Mouse (Mus musculus) forebrain, embryonic 10.5 days (tissue): Measurements from ENCODE around the gene Hes5. TPM values are rescaled to one million over a fixed set of nuclear protein-coding genes. Genes with fewer than 3 reads are reported as not detected.

Source experiments
- DNase-seq: peaks from one replicate; pipeline ENCODE4 v3.0.0-alpha.2; 2017; ENCODE audit warnings: low spot score; ENCODE audit errors: extremely low spot score
- H3K27ac ChIP-seq: fragments of 300-500 bp; sonication (generic); 2 replicates; pipeline ENCODE4 v1.5.1; 2016; ENCODE audit warnings: mild to moderate bottlenecking
- H3K27me3 ChIP-seq: fragments of 300-500 bp; sonication (generic); 2 replicates; pipeline ENCODE4 v1.6.1; 2016; ENCODE audit warnings: mild to moderate bottlenecking; ENCODE audit not compliant: poor library complexity, severe bottlenecking
- H3K36me3 ChIP-seq: fragments of 300-500 bp; sonication (generic); replicated peaks from 2 replicates; pipeline ENCODE4 v1.6.1; 2016; ENCODE audit warnings: mild to moderate bottlenecking, moderate library complexity
- H3K4me1 ChIP-seq: fragments of 300-500 bp; sonication (generic); 2 replicates; pipeline ENCODE4 v1.6.1; 2016
- H3K4me3 ChIP-seq: fragments of 300-500 bp; sonication (generic); 2 replicates; pipeline ENCODE4 v1.5.1; 2016; ENCODE audit warnings: mild to moderate bottlenecking, moderate library complexity
- H3K9me3 ChIP-seq: fragments of 300-500 bp; sonication (generic); 2 replicates; pipeline ENCODE4 v1.6.1; 2016; ENCODE audit warnings: mild to moderate bottlenecking, moderate library complexity
- WGBS: fragments of 180-500 bp; shearing (Covaris S2); methylation state at CpG from one replicate; pipeline ENCODE4 v1.1.7; 2016; 5-methylcytosine and 5-hydroxymethylcytosine counted together
- polyA plus RNA-seq: library from polyadenylated mRNA; unstranded; fragments of >200 nt; fragmentation: Nextera tagmentation; extraction: Ambion mirVana; gene quantifications from 2 replicates; pipeline ENCODE4 v1.2.1, GENCODE M21; 2016

Hes5 gene
- polyA plus RNA-seq, 1 experiment from 2014 or later = 295 TPM

DNA sequence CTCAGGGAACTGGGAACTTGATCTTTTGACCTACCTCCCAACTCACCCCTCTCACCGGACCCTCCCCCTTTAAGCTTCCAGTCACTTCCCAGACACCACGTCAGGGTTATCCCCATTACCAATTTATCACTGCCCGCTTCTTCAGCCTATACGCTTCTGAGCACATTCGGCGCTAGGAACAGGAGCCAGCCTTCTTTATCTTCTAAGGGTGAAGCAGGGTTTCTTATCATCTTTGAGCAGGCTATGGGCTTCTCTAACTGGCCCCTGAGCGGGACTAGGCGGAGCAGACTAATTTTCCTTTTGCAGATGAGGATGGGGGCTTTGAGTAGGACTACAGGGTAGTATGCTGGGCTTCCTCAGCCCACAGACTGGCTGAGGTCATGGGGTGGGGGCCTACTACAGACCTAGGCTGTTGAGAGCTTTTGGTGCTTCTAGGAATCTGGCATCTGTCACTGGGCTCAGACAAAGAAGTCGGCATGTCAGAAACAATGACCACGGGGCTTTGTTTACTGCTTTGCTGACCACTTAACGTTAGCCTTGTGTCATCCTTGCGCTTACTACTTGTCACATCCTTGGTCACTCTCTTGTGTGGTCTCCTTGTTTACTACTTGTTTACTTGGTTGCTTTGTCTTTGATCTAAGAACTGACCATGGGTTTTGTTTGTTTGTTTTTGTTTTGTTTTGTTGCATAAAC, 32.2 kb upstream of the Hes5 start, which contains the start of gene Tnfrsf14:
Gene Tnfrsf14 (minus strand): TSS at position 169 of the 693 bp plus-strand sequence.
- H3K4me1 ChIP-seq = peaks cover 31% of the 10 kb centered on the region
- WGBS = 65% methylated on average over 12 of the region's 12 CpGs
- peak within 1 kb of the TSS; percentile 16; the same call in 1 of the 2 replicates for H3K4me3 ChIP-seq
- peak within 1 kb of the TSS; percentile 79 for H3K27ac ChIP-seq
- DNase-seq = no peak
- 0 out of 2 replicates have a peak, but pooled peaks cover 3% of the 10 kb centered on the region for H3K9me3 ChIP-seq
- H3K27me3 ChIP-seq = no peaks in the 10 kb centered on the region
- no peaks in the 10 kb centered on the region for H3K36me3 ChIP-seq

DNA sequence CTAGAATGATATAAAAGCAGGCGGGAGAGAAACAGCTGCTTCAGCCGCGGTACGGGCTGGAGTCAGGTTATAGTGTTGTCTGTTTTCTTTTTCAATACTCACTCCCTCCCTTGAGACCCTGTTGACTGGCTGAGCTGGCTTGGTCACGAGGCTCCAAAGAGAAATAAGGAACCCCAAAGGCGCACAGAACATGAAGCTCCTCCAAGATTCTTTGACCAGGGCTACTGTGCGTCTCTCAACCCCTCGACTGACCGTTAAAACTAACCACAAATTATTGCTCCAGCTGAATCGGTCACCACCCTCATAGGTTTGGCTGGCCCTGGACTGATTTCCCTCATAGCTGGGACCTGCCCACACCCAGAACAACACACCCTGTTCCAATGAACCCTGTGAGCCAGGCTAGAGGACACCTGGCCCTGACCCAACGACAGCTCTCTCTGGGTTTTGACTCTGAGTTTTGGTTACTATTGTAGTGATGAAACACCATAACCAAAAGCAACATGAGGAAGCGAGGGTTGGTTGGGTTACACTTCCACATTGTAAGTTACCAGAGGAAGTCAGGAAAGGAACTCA, 31.5 kb upstream of the Hes5 start:
- Histone ChIP-seq H3K4me3 (no peak overlapping the region), H3K9me3 (0 out of 2 replicates have a peak, but pooled peaks cover under 1% of the 10 kb centered on the region), H3K36me3 (no peaks in the 10 kb centered on the region), H3K4me1 (peaks cover 35% of the 10 kb centered on the region), H3K27me3 (peaks cover 5% of the 10 kb centered on the region; the same call in 1 of the 2 replicates), H3K27ac (peak overlapping the region; percentile 79)
- no peak for DNase-seq
- WGBS = 89% methylated on average over 12 of the region's 12 CpGs

DNA sequence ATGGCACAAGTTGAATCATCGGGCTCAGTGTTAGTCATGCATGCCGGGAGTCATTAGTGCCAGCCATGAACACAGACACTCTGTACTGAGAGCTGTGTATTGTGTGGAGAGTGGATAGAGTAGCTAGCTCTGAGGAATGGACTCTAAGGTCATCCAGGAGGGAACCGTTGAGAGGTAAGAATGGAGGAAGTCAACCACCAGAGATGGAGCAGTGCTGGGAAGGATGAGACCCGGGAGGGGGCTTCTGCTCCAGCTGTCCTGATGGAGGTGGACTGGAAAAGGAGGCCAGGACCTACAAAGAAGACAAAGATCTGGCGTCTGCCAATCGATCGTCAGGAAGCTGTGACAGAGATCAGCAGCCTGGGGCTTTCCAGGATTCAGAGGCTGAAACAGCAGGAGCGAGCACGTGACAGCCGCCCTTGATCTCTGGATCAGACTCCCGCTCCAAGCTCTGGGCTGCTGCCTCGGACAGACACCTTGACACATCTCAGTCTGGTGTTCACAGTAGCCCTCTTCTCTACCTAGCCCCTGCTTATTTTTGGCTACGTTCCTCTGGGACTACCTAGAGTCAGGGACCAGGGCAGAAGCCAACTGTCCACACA, 27.3 kb upstream of the Hes5 start:
- no peak for DNase-seq
- Histone ChIP-seq H3K27me3 (peaks cover 8% of the 10 kb centered on the region; the same call in 1 of the 2 replicates), H3K4me3 (no peak overlapping the region), H3K4me1 (peaks cover 31% of the 10 kb centered on the region), H3K27ac (no peak overlapping the region), H3K9me3 (no peaks in the 10 kb centered on the region), H3K36me3 (no peaks in the 10 kb centered on the region)
- 65% methylated on average over 13 of the region's 13 CpGs for WGBS

DNA sequence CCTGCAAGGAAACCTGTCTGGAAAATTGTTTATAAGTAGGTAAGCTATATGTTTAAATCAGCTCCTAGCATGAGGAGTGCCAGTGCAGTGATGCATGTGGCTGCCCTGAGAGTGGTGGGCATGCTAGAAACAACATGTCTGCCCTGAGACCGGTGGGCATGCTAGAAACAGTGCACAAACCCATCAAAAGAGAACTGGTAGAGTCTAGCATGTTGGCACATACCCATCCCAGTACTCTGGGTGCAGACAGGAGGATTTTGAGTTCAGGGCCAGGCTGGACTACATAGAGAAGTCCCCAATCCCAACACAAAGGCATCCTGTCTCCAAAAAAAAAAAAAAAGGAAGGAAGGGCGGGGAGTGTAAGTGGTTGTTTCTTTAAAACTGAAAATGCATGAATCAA, 25.9 kb upstream of the Hes5 start:
- WGBS = 93% methylated on average over 2 of the region's 2 CpGs
- H3K36me3 ChIP-seq = no peaks in the 10 kb centered on the region
- peaks cover 24% of the 10 kb centered on the region for H3K4me1 ChIP-seq
- H3K4me3 ChIP-seq = no peak overlapping the region
- no peak overlapping the region for H3K27ac ChIP-seq
- DNase-seq = no peak
- H3K27me3 ChIP-seq = peaks cover 8% of the 10 kb centered on the region; the same call in 1 of the 2 replicates
- no peaks in the 10 kb centered on the region for H3K9me3 ChIP-seq

DNA sequence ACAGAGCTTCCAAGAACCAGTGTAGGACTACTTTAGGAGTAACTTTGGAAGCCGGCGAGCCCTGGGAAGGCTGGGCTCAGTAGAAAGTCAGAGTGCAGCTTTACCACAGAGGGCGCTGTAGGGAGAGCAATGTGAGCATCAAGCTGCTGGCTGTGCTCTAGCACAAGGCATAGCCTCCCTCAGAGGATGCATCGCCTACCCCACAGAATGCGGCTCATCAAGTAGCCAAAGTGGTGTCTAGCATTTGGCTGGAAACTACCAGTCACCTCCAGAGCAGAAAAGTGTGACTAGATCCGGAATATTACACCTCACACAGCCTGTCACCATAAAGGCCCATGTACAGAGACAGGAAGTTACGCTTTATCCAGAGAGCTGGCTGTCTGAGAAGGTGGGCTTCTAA, 24.9 kb upstream of the Hes5 start:
- 0 out of 2 replicates have a peak overlapping the region, but pooled peaks have one; percentile 7 for H3K27ac ChIP-seq
- no peaks in the 10 kb centered on the region for H3K9me3 ChIP-seq
- 81% methylated on average over 7 of the region's 7 CpGs for WGBS
- DNase-seq = no peak
- H3K36me3 ChIP-seq = no peaks in the 10 kb centered on the region
- H3K4me3 ChIP-seq = no peak overlapping the region
- peaks cover 8% of the 10 kb centered on the region; the same call in 1 of the 2 replicates for H3K27me3 ChIP-seq
- H3K4me1 ChIP-seq = peaks cover 24% of the 10 kb centered on the region

DNA sequence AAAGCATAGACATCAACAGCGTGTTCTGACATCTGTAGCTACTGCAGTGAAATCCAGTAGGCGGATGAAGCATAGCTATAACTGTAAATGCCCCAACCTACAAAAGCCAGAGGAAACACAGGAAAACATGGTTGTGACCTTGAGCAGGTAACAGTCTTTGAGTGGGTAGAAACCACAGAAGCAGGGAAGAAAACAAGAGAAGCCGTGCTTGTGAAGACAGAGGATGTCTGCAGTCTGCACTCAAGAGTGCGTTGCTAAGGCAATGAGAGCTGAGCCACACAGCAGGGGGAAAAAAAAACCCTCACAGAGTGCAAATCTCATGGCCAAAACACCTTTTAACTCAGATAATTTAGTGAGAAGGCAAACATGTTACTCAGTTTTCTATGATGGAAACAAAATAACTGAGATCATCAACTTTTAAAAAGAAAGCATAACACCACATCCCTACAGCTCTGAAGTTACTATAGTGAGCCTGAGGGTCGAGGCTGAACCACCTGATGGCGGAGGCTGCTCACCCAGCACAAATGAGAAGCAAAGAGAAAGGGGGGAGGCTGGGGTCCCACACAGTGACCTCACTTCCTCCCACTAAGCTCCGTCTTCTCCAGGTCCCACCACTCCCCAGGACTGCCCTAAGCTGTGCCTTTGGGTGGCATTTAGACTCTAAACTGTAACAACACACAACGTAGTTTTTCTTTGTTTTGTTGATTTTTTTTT, 24.0 kb upstream of the Hes5 start:
- Histone ChIP-seq H3K27ac (peak overlapping the region; percentile 7; the same call in 1 of the 2 replicates), H3K36me3 (no peaks in the 10 kb centered on the region), H3K4me3 (no peak overlapping the region), H3K9me3 (no peaks in the 10 kb centered on the region), H3K4me1 (peaks cover 24% of the 10 kb centered on the region), H3K27me3 (peaks cover 8% of the 10 kb centered on the region; the same call in 1 of the 2 replicates)
- no peak for DNase-seq
- 60% methylated on average over 8 of the region's 8 CpGs for WGBS

DNA sequence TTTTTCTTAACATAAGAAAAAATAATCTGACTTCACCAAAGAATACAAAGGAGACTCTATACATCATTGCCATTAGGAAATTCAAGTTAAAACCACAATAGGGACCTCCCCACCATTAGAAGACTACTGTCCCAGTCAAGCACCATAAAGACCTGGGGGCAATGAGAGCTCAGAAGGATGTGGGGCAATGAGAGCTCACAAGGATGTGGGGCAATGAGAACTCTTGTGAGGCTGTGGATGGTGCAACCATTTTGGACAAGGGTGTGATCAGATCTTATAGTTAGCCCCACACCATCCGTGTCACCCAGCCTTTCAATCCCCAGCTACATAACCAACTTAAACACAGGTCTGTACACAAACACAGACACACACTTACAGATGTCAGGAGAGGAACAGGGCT, 23.0 kb upstream of the Hes5 start:
- Histone ChIP-seq H3K9me3 (no peaks in the 10 kb centered on the region), H3K27me3 (peaks cover 8% of the 10 kb centered on the region; the same call in 1 of the 2 replicates), H3K27ac (no peak overlapping the region), H3K4me1 (peaks cover 24% of the 10 kb centered on the region), H3K4me3 (no peak overlapping the region), H3K36me3 (no peaks in the 10 kb centered on the region)
- DNase-seq = no peak
- WGBS = 77% methylated on average over 1 of the region's 1 CpGs

DNA sequence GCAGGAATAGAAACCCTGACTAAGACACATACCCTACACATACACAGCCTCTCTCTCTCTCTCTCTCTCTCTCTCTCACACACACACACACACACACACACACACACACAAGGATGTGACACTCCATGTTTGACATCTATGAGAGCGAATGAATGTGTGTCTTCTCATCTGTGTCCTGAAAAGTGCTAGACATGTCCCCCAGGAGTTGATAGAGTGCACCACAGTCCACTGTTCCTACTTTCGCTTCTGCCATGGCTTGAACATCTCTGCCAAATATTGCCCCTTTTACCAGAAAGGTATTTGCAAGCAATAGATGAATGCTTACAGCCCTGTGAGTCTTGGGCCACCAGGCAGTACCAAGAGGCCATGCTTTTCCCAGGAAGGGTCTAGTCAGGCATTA, 20.6 kb upstream of the Hes5 start:
- no peak overlapping the region for H3K4me3 ChIP-seq
- H3K27me3 ChIP-seq = no peaks in the 10 kb centered on the region
- no peaks in the 10 kb centered on the region for H3K36me3 ChIP-seq
- no peaks in the 10 kb centered on the region for H3K9me3 ChIP-seq
- DNase-seq = no peak
- H3K4me1 ChIP-seq = peaks cover 26% of the 10 kb centered on the region
- 93% methylated on average over 2 of the region's 2 CpGs for WGBS
- no peak overlapping the region for H3K27ac ChIP-seq

DNA sequence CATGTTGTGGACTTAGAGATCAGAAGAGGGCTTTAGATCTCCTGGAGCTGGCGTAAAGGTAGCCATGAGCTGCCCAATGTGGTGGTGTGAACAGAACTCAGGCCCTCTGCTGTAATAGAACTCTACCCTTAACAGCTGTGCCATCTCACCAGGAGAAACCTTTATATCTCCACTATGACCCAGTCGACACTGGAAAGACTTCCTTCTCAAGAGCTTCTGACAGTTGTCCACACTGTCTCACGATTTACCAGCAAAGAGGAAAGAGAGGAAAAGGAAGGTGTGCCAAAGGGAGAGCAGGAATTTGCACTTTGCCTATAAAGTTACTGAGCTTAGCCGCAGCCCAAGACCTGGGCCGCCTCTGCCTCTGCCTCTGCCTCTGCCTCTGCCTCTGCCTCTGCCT, 18.9 kb upstream of the Hes5 start:
- 90% methylated on average over 5 of the region's 5 CpGs for WGBS
- DNase-seq = no peak
- H3K9me3 ChIP-seq = no peaks in the 10 kb centered on the region
- no peaks in the 10 kb centered on the region for H3K36me3 ChIP-seq
- H3K4me3 ChIP-seq = no peak overlapping the region
- peaks cover 31% of the 10 kb centered on the region for H3K4me1 ChIP-seq
- H3K27me3 ChIP-seq = no peaks in the 10 kb centered on the region
- H3K27ac ChIP-seq = no peak overlapping the region

DNA sequence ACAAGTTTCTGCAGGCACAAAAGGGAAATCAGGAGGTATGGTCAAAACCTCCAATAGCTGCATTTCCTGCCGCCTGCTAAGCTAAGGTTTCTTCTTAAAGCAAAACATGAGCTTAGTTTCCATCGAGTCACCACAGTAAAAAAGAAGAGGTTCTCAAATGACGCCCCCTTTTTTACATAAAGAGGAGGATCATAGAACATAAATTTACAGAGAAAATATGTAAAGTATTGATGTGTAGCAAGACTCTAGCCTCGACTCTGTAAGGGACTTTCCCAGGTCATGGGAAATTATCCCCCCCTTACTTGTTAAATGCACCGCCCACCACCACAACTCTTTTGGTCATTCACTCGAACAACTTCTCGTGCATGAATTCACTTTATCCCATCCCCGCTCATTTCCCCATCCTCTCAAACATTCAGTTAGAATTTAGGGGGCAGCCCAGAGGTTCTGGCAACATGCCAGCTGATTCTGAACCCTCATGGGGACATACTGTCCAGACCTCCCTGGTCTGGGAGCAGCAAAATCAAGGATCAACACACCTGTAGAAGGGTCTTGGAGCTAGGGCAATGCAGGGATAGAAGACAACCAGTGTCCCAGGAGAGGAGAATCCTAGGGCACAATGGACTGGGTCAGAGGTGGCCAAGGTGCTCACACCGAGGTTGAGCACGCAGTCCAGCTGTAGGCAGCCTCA, 17.9 kb upstream of the Hes5 start:
- H3K36me3 ChIP-seq = no peaks in the 10 kb centered on the region
- H3K27me3 ChIP-seq = no peaks in the 10 kb centered on the region
- DNase-seq = no peak
- 90% methylated on average over 10 of the region's 10 CpGs for WGBS
- peaks cover 38% of the 10 kb centered on the region for H3K4me1 ChIP-seq
- H3K4me3 ChIP-seq = no peak overlapping the region
- no peak overlapping the region for H3K27ac ChIP-seq
- H3K9me3 ChIP-seq = no peaks in the 10 kb centered on the region

DNA sequence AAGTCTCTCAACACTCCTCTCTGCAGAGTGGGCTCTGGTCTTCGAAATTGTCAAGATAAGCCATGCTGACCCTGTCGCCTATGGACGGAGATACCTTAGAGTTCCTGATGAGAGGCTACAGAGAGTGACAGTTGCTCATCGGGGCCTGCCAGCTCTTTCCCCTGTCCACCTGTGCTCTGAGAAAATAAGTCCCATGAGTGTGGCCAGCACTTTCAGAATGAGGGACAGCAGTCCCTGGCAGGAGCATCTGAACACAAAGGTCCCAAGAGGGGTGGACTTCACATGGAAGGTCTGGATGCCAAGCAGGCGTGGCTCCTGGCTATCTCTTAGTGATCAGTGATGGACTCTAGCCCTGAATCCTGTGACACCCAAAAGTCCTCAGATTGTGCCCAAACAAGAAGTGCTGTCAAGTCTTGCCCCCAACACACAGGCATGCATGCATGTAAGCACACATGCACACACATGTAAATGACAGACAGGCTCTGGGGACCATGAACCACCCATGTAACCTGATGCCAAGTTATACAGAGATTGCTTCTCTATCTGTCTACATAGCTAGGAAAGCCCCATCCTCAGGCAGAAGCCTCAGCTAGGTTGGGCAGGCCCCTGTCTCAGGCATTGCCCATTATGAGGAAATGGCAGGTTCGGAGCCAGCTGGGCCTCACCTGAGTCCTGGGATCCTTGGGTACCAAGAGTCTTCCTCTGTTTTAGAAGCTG, 17.2 kb upstream of the Hes5 start:
- WGBS = 91% methylated on average over 6 of the region's 6 CpGs
- no peak for DNase-seq
- no peaks in the 10 kb centered on the region for H3K9me3 ChIP-seq
- peak overlapping the region; percentile 58; the same call in 1 of the 2 replicates for H3K27ac ChIP-seq
- H3K36me3 ChIP-seq = no peaks in the 10 kb centered on the region
- H3K27me3 ChIP-seq = peaks cover 5% of the 10 kb centered on the region; the same call in 1 of the 2 replicates
- no peak overlapping the region for H3K4me3 ChIP-seq
- peaks cover 43% of the 10 kb centered on the region for H3K4me1 ChIP-seq
